Mouse (Mus musculus): ENCODE results near the gene Arhgef19. TPM values are rescaled to one million over a fixed set of nuclear protein-coding genes. Genes with fewer than 3 reads are reported as not detected.

Gene Arhgef19
- total RNA-seq, 2 experiments from 2014 or later, result 4.6 to 5.1 TPM

DNA sequence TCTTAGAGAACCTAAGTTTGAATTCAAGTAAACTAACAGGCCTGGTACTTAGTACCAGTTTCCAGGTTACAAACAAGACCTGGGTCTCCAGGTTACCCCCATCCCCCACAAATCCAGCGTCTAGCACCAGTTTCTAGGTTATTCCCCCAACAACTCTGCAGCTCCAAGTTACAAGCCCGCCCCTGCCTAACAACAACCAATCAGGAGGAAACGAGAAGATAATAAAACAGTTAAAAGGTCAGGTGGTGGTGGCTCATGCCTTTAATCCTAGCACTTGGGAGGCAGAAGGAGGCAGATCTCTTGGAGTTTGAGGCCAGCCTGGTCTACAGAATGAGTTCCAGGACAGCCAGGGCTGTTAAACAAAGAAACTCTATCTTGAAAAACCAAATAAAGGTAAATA lies 28.0 kb downstream of the Arhgef19 start:
- DNase-seq, result no peak

DNA sequence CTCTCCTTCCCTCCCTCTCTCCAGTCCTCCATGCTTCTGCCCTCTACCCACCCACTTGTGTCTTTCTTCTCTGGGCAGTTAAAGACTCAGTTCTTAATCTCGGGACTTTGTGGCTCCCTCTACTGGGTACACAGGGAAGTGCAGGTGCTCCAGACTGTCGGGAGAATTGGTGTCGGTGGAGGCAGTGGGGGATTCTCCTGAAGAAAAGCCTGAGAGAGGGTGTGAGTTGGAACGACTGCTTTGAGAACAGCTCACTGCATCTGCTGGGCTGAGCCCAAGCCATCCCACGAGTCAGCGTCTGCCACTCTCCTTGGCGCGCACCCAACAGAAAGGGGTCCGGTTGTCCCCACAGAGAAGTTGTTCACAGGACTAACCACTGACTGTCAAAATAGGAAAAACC lies 28.5 kb downstream of the Arhgef19 start:
- peak; percentile 80 for DNase-seq

DNA sequence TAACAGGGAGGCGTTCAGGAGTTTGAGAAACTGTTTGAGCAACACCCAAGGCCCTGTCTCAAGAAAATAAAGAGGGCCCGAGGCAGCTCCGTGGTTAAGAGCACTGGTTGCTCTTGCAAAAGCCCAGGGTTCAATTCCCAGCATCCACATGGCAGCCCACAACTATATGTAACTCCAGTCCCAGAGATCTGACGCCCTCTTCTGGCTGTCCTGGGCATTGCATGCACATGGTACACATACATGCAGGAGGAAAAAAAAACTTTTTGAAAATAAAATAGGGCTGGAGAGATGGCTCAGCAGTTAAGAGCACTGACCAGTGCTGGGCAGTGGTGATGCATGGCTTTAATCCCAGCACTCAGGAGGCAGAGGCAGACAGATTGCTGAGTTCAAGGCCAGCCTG lies 29.1 kb downstream of the Arhgef19 start:
- no peak for DNase-seq

GRCm38 (mm10) chr4:141269080-141269479 lies 29.8 kb downstream of the Arhgef19 start:
- no peak for DNase-seq

GRCm38 (mm10) chr4:141270201-141270940 lies 31.1 kb downstream of the Arhgef19 start:
- no peak for DNase-seq

DNA sequence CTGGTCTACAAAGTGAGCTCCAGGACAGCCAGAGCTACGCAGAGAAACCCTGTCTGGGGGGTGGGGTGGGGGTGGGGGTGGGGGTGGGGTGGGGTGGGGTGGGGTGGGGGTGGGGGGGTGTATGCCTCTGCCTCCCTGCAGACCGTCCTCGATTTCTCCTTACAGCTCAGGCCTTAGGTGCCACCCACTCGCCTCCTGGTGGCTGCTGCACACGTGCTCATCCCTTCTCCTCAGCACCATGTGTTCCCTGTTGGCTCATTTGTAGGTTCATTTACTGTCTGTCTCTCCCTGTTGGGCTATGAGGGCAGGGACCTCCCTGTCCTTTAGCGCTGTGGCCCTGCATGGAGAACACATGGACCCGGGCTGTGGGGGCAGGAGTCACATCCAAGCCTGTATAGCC lies 31.9 kb downstream of the Arhgef19 start:
- DNase-seq, result no peak

GRCm38 (mm10) chr4:141271721-141272120 lies 32.4 kb downstream of the Arhgef19 start:
- no peak for DNase-seq

- peak; percentile 29 for DNase-seq
Observed at GRCm38 (mm10) chr4:141272878-141273277, 33.6 kb downstream of the Arhgef19 start.

DNA sequence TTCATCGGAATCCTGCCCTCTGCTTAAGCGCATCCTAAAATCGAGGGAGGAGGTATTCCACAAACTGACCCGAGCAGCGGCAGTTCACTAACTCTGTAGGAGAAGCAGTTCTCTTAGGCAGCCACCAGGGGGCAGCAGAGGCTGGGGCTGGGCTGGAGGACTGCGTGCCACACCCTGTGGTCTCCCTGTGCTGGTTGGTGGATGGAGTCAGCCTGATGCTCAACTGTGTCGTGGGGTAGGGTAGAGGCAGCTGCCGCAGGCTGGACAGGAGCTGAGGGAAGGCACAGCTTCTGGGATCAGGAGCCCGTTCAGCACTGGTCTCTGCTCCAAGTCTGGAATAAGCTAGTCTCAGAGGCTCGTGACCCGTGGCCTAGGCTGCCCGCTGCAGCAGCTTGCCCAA lies 34.0 kb downstream of the Arhgef19 start:
- DNase-seq, result peak; percentile 94

DNA sequence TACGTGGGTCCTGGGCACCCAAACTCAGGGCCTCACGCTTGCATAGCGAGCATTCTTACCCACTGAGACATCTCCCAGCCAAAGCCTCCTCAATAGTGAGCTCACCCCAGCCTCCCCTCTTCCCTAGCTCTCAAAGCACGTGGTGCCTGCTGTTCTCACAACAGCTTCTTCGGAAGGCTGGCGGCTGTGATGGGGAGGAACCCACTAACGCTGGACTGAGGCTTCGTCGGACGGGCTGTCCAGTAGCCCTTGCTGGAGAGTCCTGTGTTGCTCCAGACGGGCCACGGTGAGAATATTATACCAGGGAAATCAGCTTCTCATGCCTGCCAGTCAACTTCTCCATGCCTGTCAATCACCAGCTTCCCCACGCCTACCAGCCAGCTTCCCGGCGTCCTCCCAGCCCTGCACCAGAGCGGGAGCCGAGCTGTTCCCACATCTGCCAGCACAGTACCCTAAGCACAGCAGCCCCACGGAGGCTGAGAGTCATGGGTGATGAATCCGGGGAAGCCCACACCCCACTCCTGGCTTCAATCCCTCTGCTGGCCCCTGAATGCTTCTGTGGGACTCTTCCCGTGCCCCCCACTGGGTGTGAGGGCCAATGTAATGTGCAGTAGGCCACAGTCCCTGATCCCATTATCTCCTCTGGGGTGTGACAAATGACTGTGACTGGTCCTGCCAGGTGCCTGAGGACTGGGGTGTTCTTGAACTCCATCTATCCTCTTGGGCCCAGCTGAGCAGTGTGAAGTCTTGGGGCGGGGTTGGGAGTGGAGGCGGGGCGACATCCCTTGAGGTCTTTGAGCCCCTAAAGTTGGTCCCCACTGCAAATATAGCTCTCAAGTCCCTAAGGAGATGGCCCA lies 35.4 kb downstream of the Arhgef19 start:
- peak; percentile 35 for DNase-seq

- DNase-seq, result no peak
Observed at GRCm38 (mm10) chr4:141277157-141277556, 37.9 kb downstream of the Arhgef19 start.

DNA sequence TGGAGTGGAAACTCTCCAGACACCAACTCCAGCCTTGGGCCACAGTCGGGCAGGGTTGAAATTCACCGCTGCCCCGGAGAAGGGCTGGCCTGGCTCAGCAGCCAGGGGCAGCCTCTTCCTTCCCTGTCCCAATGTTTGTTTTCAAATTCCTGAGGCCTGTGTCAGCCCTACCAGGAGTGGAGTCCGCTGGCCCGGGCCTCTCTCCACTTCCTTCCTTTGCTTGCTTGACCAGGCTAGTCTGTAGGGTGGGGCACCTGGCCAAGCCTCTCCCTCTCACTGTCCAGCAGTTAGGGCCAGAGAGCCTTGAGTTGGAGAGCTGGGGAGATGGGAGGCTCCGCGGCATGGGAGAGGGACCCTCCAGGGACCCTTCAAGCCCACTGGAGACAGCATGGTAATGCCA lies 38.9 kb downstream of the Arhgef19 start:
- peak; percentile 89 for DNase-seq

- DNase-seq, result no peak
Observed at GRCm38 (mm10) chr4:141279327-141279726, 40.0 kb downstream of the Arhgef19 start.

- no peak for DNase-seq
Observed at GRCm38 (mm10) chr4:141279783-141280182, 40.5 kb downstream of the Arhgef19 start.

DNA sequence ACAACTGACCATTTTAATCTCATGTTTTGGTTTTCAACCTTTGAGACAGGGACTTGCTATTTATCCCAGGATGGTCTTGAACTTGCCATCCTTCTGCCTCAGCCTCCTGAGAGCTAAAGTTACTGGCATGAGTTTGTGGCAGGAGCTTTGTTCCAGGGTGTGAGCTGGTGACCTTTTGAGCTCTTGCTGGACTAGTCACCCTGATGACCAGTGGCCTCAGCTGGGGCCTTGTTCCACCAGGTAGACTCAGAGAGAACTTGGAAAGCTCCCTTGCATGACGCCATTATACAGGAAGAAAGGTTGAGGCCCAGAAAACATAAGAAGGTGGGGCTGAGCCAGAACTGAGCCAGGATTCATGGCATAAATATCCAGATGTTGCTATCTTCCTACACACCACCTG lies 41.2 kb downstream of the Arhgef19 start:
- no peak for DNase-seq

GRCm38 (mm10) chr4:141281153-141281552 lies 41.9 kb downstream of the Arhgef19 start:
- DNase-seq, result peak; percentile 52

- DNase-seq, result no peak
Observed at GRCm38 (mm10) chr4:141281578-141281977, 42.3 kb downstream of the Arhgef19 start.

- DNase-seq, result no peak
Observed at GRCm38 (mm10) chr4:141282087-141282486, 42.8 kb downstream of the Arhgef19 start.

- DNase-seq, result no peak
Observed at GRCm38 (mm10) chr4:141282623-141283022, 43.3 kb downstream of the Arhgef19 start.

- DNase-seq, result no peak
Observed at GRCm38 (mm10) chr4:141283176-141283878, 44.0 kb downstream of the Arhgef19 start.

DNA sequence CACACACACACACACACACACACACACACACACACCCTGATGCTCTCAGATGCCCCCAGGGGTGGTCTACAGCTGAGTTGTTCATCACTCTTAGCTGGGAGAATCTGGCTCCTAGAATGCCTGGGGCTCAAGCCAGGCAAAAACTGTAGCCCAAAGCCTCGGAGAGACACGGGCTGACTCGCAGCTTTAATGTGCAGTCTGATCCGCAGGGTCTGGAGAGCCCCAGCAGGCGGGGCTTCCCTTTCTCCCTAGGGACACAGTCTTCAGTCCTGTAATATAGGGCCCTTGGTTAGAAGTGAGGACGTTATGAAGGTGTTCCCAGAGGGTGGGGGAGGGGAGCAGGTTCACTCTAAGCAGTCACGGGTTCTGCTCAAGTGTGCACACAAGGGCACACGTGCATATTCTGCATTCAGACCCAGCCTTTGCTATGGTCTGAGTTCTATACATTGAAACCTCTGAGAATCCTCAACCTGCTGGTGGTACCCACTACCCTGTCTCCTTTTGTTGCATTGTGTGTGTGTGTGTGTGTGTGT lies 44.6 kb downstream of the Arhgef19 start:
- no peak for DNase-seq

GRCm38 (mm10) chr4:141284486-141284885 lies 45.2 kb downstream of the Arhgef19 start:
- DNase-seq, result no peak

- DNase-seq, result no peak
Observed at GRCm38 (mm10) chr4:141285128-141285527, 45.8 kb downstream of the Arhgef19 start.

All from heart, postnatal 4 days (tissue).